Mouse (Mus musculus) bone marrow, adult 2 months (tissue): ENCODE data around the gene 1700029I15Rik. TPM values are rescaled to one million over a fixed set of nuclear protein-coding genes. Genes with fewer than 3 reads are reported as not detected.
A peak's percentile ranks its signal among the peaks of the same experiment; 100 is the strongest.

Experiments
- H3K27ac ChIP-seq: fragments of 200-500 bp; 2 replicates; pipeline ENCODE4 v1.5.1; 2012; ENCODE audit warnings: low read depth, mild to moderate bottlenecking, control low read depth, inconsistent platforms, low read length; ENCODE audit not compliant: control insufficient read depth, poor library complexity, insufficient read depth
- H3K4me1 ChIP-seq: fragments of 200-500 bp; 2 replicates; pipeline ENCODE4 v1.6.1; 2011; ENCODE audit warnings: low read length; ENCODE audit not compliant: control insufficient read depth, insufficient read depth
- H3K4me3 ChIP-seq: fragments of 200-500 bp; replicated peaks from 2 replicates; pipeline ENCODE3; 2011; ENCODE audit warnings: mild to moderate bottlenecking, low read depth, low read length, control low read depth; ENCODE audit not compliant: control insufficient read depth
- CTCF ChIP-seq: fragments of 200-500 bp; IDR thresholded peaks from 2 replicates; pipeline ENCODE4 v1.5.1; 2011; ENCODE audit warnings: low read length, control low read depth; ENCODE audit not compliant: control insufficient read depth, insufficient read depth
- POLR2A ChIP-seq: fragments of 200-500 bp; IDR thresholded peaks from 2 replicates; pipeline ENCODE4 v1.6.1; 2011; ENCODE audit warnings: low read depth, mild to moderate bottlenecking, control low read depth, low read length, borderline replicate concordance; ENCODE audit not compliant: control insufficient read depth
- WGBS: fragments of 180-500 bp; shearing (Covaris S2); methylation state at CpG from one replicate; pipeline ENCODE4 v1.1.7; 2018; 5-methylcytosine and 5-hydroxymethylcytosine counted together
- polyA plus RNA-seq: library from polyadenylated mRNA; stranded (reverse); fragments of >200 nt; gene quantifications from 2 replicates; pipeline ENCODE4 v1.2.4, GENCODE M21; 2011; ENCODE audit warnings: low replicate concordance; ENCODE audit not compliant: missing spikeins, insufficient read depth, insufficient read length

The 1700029I15Rik gene
- polyA plus RNA-seq, 1 experiment: 6.7 TPM

DNA sequence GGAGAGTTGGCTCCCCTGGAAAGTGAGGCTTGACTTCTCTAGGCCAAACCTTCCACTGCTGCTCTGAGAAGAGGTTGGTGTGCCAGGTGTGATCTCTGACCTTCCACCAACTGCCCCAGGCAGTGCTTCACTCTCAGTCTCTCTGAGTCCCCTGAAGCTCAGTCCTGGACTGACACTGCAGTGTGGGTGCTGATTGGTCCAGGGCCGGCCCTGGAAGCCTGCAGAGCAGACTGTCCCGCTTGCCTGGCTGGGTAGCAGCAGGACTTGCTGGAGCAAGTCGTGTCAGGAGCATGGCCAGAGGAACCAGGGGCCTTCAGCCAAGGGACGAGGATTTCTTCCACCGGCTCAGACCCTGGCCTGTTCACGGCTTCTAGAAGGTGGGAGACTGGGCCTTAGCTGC, 22.4 kb downstream of the 1700029I15Rik start:
- Histone ChIP-seq H3K4me1 (no peaks in the 10 kb centered on the region), H3K4me3 (no peak overlapping the region), H3K27ac (no peak overlapping the region)
- TF ChIP-seq CTCF (no peak), POLR2A (no peak)
- 89% methylated on average over 6 of the region's 6 CpGs for WGBS

DNA sequence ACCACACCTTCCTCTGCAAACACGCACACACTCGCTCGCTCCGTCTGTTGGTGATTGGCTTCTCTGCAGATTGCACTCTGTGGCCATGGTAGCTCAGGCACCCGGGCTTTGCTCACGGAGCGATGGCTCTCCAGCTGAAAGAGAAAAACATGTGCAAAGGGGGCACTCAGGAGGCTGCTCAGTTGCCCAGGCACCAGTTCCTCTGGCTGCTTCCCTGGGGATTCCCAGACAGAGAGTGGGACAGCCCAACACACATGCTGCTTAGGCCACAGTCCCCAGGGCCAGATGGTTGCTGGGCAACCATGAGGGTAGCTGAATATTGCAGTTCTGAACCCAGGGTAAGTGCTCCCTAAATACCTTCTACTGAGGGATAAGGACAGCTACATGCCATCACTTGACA, 23.3 kb downstream of the 1700029I15Rik start:
- H3K4me3 ChIP-seq: no peak overlapping the region
- WGBS: 91% methylated on average over 7 of the region's 7 CpGs
- H3K4me1 ChIP-seq: no peaks in the 10 kb centered on the region
- no peak for TF ChIP-seq CTCF
- no peak for TF ChIP-seq POLR2A
- no peak overlapping the region for H3K27ac ChIP-seq

DNA sequence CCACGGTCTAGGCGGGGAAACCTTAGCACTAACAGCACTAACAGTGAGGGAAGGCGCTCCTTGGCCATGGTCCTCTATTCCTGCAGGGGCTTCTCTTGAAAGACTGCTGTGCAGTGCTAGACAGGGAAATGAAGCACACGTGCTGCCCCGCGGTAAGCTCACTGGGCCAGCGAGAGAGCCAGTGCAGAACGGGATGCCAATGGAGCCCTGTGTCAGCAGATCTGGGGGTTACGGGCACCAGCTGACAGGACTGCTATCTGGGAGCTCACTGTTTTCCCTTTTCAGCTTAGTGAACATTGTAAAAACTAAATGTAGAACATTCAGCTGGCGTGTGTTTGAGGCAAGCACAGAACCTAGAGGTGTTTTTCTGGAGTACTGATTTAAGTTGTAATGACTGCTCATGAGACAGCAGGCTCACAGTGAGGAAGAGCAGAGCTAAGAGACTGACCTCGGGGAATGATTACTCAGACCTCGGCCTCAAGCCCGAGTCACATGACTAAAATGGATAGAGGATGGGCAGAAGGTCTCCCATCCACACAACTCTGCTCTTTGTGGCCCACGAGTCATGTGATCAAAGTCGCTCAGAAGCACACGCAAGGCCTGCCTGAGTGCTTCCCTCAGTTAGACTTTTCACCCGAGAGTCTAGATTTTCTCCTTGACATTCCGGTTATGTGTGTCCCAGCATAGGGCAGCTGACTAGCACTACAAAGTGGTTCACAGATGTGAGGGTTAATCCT, 26.1 kb downstream of the 1700029I15Rik start:
- 85% methylated on average over 18 of the region's 18 CpGs for WGBS
- Histone ChIP-seq H3K4me1 (no peaks in the 10 kb centered on the region), H3K4me3 (no peak overlapping the region), H3K27ac (no peak overlapping the region)
- TF ChIP-seq CTCF: no peak
- TF ChIP-seq POLR2A: no peak

DNA sequence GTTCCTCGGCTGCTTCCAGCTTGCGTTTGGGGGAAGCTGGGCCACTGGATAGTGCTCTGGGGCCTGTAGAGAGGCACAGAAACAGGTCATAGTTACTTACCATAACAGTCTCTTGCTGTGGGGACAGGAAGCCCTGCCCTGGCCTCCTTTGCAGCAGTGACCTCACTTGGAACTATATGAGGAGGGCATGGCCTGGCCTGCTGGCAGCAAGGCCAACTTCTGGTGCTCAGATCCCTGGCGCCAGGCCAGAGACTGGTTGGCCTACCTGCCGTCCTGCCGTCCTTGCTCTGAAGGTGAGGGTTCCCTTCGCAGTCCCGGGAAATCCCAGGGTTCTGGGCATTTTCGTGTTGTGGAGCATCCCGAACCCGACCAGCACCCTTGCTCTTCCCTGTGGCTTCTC, 29.4 kb downstream of the 1700029I15Rik start:
- TF ChIP-seq CTCF (no peak), POLR2A (no peak)
- no peak overlapping the region for H3K4me3 ChIP-seq
- no peaks in the 10 kb centered on the region for H3K4me1 ChIP-seq
- WGBS: 90% methylated on average over 10 of the region's 10 CpGs
- no peak overlapping the region for H3K27ac ChIP-seq

DNA sequence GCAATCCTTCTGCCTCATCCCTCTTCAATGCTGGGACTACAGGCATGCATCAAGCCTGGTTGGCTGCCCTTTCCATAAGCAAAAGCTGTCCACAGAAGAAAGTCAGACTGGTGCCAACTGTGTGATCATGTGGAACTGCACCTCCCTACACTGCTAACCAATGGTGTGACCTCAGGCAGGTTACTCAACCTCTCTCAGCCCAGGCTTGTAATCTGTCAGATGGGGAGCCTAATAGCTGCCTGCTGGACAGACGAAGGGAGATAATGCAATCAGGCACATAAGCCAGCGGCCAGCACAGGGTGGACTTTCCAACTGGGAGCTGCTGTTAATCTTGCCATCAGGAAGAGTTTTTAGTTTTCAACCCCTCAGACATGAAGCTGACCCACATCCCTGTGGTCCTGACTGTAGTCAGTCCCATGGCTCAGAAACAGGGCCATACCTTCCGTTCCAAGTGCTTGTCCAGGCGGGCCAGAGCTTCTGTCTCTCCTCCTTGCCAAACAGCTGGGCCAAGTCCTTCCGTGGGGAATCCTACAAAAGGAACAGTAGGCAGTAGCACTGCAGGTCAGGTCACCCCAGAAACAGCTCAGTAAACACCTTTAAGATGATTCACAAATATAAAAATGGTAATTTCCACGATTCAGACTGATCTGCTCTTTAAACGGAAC, 39.5 kb downstream of the 1700029I15Rik start:
- no peak for TF ChIP-seq POLR2A
- TF ChIP-seq CTCF: no peak
- WGBS: 74% methylated on average over 7 of the region's 7 CpGs
- H3K27ac ChIP-seq: no peak overlapping the region
- H3K4me1 ChIP-seq: no peaks in the 10 kb centered on the region; the same call in 1 of the 2 replicates
- H3K4me3 ChIP-seq: no peak overlapping the region

DNA sequence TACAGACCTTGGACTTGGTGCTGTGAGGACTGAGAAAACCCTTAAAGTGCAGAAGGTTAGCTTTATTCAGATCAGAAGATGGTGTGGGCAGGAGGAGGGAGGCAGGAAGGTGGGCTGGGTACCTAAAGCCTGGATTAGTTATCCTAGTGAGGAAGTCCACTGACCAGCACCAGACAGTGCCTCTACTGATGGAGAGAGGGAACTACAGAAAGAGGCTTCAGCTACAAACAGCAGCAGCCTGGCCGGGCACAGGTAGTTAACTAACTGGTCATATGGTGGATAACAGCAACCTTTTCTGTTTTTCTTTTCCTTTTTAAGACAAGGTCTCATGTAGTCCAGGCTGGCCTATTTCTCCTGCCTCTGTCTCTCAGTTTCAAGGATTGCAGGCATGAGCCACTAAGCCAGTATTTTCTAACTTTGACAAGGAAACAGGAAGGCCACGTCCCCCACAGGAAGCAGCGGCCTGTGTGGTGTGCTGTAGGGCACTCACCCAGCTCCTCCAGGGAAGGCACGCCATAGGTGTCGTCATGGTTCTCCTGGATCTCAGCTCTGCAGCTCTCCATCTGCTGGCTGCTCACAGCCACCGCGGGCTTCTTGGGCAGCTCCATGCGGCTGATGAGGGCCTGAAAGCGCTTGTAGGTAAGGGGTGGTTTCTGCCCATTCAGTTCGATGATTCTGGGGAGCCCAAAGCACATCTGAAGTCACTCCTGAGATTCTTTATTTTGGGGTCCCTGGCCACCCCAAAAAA, 40.2 kb downstream of the 1700029I15Rik start:
- Histone ChIP-seq H3K4me1 (no peaks in the 10 kb centered on the region; the same call in 1 of the 2 replicates), H3K4me3 (no peak overlapping the region), H3K27ac (no peak overlapping the region; the same call in 1 of the 2 replicates)
- 17% methylated on average over 10 of the region's 10 CpGs for WGBS
- TF ChIP-seq CTCF: peak; percentile 32; the same call in 1 of the 2 replicates
- no peak for TF ChIP-seq POLR2A

DNA sequence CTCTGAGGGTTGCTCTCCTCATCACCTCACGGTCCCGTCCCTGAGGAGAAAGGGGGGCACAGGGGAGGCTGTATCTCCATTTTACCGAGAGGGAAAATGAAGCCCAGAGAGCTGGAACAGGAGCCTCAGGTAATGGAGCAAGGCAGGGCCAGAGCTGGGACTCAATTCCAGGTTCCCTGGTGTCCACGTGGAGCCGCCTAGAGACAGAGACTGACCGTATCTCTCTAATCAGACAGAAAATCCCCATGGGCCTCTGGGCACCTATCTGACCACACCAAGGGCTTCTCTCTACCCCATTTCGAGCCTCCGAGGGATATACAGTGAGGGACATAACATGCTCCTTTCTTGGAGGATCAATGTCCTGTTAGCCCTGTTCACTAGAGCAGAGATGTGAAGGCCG, 40.8 kb downstream of the 1700029I15Rik start:
- Histone ChIP-seq H3K4me3 (no peak overlapping the region), H3K27ac (no peak overlapping the region), H3K4me1 (no peaks in the 10 kb centered on the region; the same call in 1 of the 2 replicates)
- WGBS: 72% methylated on average over 9 of the region's 9 CpGs
- TF ChIP-seq POLR2A: no peak
- no peak for TF ChIP-seq CTCF
